Mouse (Mus musculus) NIH3T3 (cell line): ENCODE data around the gene Ehf.

ENCODE experiments used
- DNase-seq: peaks from one replicate; pipeline ENCODE4 v3.0.0-alpha.2; 2012; ENCODE audit warnings: low read depth

The Ehf gene

DNA sequence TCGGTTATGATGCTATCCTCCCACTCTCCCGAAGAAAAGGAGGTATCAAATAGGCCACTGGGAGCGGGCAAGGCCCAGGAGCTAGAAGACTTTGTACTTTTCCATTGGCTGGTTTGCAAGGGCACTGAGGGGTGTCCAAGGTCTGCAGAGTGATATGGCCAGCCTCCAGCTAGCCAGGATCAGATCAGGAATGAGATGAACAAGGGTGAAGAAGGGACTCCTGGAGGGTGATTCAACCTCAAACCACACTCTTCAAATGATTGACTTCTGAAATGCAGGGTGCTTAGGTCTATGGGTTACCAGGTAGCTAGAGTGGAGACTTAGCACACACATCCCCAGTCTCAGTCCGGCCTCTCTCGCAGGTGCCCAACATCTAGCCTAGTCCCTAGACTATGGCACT lies 9.3 kb downstream of the Ehf start:
- DNase-seq, result no peak

DNA sequence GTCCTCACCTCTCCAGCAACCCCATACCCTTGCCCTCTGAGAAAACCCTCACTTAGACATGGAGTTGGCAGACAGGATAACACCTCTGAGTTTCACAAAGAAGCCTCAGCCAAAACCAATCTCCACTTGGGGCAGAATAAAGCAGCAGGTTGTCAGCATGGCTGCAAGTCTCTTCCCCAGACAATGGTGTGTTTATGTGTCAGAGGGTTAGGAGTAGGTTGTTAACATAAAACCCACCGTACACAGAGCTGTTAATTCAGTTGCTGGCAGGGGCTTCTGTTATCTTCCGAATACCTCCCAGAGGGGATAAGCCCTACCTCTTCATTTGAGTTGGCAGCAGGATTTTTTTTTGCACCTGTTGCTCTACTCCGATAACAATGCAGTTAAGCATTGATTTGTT lies 9.9 kb downstream of the Ehf start:
- no peak for DNase-seq

DNA sequence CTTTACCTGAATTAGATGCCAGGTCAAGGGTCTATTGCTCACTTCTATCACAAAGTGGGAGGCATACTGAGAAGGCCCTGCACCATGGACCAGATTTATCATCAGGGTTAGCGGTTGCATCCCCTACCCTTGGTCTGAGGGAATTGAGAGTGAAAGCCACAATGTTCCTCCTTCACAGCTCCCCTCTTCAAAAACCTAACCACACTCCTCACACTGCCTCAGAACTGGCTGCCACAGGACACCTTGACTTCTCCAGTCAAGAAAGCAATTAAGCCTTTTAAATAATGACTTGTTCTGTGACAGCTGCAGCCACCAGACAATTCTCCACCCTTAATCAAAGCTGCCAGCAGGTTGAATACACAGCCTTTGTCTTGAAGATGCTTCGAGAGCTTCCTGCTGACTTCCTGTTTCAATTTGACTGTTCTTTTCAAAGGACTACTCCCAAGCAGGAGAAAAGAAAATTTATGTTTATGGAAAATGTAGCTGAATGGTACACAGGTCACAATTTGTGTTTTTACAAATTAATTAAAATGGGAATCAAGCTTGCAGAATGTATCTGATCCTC lies 12.3 kb downstream of the Ehf start:
- DNase-seq, result no peak

DNA sequence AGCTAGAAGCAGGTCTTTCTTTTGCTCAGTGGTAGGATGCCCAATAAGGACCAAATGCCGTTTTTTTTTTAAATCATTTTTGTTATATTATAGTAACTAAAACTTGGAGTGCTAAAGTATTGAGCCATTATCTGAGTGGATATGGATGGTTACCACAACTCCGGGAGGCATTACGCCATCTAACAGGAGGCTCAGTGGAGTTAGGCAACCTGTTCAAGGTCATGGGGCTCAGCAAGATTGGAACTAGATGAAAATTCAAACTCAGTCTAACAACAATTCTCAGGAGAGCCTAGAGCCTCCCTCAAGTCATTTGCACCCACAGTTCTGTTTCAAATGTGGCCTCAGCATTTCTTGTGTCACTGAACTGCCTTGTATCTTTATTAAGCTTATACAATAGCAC lies 12.9 kb downstream of the Ehf start:
- no peak for DNase-seq

DNA sequence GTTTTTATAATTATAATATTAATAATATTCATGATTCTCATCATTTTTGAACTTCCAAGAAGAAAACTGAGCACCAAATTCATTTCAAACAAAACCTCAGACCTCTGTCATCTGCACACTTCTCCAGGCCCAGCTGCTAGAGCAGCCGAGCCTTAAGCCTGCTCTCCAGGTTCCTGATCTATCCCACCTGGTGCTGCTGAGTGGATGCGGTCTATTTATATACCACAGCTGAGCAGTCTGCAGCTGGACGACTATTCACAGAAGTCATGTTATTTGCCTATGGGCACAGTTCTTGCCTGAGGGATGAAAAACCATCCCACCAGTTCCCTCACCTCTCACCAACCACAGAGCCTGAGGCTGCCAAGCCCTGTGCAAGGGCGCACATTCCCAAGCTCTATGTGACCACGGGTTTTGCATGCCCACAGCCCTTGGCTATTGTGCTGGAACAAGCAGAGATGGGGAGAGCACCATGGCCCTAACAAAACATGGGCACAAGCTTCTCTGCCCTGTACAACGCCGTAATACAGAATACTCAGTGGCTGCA lies 13.6 kb downstream of the Ehf start:
- DNase-seq, result no peak

DNA sequence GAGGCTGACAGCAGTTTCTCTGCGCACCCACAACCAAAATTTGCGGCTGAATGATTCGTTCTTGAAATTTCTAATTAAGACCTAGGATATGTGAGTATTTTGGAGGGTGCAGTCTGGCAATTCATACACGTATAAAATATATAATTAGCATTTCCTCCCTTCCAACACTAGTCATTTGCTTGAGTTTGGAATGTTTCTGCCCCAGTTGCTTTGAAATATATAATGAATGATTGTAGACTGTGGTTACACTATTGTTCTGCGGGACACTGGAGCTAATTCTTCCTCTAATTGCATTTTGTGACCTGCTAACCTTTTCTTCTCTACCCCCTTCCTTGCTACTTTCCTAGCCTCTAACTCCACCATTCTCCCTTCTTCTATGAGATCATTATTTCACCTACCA lies 15.4 kb downstream of the Ehf start:
- no peak for DNase-seq

DNA sequence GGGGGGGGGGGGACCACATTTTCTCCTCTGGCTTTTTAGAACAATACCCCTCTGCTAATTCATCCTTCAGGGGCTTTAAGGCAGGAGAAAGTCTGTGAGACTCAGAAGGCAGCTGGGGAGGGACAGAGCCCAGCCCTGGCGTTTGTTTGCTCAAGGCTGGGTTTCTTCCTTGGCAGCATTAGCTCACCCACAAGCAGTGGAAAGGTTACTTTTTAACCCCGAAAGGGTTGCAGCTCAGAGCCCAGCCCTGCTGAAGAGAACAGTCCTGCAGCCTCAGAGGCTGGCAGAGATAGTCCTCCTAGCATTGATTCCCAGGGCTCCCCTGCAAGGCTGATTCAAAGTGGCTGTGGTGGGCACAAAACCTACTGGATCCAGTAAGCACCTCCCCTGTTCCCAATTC lies 17.5 kb downstream of the Ehf start:
- DNase-seq, result no peak

DNA sequence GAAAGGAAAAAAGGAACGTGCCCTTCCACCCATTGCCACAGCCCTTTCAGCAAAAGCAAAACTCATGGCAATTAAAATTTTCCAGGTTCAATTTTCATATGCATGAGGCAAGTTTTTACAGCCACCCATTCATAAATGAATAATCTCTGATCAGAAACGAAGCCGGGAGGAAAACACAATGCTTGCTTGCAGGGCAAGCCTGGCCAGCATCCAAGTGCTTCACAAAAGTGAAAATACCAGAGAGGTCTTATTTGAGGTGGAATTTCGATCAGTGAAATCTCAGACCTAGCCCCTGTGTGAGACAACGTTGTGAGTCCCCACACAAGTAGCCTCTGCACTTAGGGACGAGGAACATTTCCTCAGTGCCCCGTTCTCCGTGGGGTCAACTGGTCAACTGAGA lies 19.3 kb downstream of the Ehf start:
- DNase-seq, result peak; percentile 3

DNA sequence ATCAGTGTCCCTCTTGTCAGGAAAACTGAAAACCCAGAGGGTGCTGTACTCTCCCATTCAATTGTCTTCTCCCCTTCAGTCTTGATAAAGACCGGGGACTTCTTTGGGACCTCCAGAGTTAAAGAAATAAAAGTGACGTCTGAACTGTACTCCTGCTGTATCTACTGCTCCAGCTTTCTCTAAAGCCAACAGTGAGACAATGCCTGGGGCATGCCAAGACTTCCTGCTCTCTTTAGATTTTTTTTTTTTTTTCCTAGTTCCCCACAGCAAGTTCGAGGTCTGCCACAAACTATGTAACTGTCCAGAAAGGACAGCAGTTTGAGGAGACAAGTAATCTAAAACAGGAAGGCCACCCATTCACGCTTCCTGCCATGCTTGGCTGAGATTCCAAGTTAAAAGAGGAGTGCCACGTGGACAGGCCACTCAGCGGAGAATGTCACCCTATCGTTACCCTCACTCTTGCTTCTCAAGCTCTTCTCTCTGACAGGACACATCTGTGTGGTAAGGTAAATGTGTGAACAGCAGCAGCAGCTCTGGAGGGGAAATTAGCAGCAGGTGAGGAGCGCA lies 20.8 kb downstream of the Ehf start:
- DNase-seq, result no peak

DNA sequence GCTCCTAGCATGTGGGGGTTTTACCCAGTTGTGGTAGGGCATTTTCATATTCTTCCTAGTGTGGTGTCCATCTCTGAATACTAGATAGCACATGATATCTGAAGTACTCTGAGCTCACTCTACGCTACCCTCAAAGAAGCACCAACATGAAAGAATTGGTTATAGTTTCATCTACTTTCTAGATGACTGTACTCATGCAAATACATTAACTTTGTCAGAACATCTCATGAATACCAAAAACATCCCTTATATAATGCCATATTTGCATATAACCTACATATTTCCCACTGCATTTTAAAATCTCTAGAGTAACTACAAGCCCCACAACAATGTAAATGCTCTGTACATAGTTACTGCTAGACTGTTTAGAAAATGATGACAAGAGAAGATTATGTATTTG lies 23.2 kb downstream of the Ehf start:
- DNase-seq, result no peak

DNA sequence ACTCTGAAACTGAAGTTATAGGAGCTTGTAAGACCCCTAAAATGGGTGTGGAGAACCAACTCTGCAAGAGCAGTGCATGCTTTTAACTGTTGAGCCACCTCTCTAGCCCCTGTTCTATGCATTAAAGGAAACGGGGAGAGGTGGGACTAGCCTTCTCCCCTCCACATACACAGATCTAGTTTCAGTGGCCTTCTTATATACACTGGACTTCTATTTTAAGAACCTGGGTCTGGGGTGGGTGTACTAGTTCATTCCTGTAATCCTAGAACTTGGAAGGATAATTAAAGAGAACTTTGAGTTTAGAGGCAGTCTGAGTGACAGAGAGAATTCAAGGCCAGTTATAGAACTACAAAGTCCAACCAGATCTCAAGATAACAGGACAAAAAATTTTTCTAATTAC lies 24.6 kb downstream of the Ehf start:
- DNase-seq, result no peak

DNA sequence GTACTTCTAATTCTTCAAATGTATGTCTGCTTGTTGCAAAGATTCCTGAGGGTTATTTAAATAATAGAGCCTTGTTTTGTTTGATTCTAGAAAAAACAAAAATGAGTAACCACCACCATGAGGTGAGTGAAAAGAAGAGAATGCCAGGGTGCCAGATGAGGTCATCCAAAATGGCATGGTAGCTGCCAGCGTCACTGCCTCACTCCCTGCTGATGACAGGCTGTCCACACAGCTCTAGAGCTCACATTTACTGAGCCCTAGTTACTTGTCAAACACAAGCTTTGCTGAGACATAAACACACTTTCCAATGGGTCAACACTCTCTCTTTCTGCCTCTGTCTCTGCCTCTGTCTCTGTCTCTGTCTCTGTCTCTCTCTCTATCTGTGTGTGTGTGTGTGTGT lies 25.3 kb downstream of the Ehf start:
- no peak for DNase-seq

DNA sequence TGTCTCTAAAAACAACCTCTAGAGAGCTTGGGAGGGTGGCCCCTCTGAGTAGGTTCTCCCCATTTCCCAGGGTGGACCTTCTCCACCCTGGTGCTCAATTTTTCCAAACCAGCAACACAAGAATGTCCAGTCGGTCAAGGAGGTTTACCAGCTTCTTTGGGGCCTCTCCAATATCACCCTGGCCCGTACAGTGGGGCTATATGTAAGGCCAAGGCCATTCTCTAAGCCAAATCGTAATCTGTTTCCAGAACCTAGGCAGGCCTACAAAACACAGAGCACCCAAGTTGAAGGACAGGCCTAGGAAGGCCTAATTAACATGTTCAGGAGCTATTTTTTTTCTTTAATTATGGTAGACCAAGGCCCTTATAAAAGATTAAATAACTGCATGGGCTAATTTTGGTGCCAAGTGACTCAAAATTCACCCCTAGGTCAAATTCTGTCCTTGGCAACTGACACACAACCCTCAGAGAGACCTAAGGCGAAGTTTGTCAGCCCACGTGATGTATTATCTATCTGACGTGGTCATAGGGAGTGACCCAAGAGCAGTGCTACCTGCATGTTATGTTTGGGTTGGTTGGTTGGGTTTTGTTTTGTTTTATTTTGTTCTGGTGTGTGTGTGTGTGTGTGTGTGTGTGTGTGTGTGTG lies 27.6 kb downstream of the Ehf start:
- no peak for DNase-seq

DNA sequence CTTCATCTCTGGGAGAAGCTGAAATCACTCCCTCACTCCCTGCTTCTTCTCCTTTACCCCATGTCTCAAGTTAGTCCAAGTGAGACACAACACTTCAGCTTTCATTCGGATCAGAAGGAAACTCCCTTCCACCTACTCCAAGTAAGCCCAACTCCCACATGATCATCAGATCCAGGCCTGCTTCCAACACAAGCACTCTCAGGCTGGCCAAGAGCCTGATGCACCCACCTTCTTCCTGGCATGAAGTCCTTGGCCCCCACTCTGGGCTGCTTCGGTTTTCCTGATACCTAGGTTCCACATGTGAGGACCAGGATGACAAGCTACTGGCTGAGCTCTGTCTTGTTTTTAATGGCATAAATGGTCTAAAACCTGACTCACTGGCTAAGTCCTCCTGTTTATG lies 28.3 kb downstream of the Ehf start:
- no peak for DNase-seq

DNA sequence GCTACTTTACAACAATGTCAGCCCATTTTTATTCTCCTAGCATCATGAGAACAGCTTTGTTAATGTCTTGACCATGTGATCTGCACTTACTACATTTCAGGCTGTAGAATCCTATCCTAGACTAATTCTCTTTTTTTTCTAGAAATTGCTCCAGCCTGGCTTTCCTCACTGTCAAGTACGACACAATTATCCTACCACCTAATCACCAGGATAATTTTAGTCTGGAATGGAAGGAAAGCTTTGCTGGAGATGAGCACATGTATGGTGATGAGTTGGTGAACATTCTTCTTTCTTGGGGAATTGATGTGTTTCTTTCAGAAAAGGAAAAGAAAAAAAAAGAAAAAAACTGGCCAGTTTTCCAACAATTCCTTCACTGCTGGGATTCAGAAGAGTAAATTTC lies 28.8 kb downstream of the Ehf start:
- DNase-seq, result no peak

DNA sequence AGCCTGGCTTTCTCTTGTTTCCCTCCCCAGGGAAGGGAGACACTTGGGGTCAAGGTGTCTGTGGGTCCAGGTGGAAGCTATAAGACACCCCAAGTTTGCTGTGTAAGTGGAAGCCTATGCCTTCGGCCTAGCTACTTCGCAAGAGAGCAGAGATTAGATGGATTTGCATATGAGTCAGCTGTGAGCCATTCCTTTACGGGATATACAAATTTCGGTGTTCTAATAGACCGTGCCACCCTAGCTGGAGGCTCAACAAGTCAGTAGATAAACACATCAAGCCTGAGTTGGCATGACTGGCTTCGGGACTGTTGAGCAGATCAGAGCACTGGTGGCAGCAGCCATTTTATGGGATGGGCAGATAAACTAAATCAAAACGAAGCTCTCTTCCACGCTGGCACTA lies 31.6 kb downstream of the Ehf start:
- peak; percentile 2 for DNase-seq

DNA sequence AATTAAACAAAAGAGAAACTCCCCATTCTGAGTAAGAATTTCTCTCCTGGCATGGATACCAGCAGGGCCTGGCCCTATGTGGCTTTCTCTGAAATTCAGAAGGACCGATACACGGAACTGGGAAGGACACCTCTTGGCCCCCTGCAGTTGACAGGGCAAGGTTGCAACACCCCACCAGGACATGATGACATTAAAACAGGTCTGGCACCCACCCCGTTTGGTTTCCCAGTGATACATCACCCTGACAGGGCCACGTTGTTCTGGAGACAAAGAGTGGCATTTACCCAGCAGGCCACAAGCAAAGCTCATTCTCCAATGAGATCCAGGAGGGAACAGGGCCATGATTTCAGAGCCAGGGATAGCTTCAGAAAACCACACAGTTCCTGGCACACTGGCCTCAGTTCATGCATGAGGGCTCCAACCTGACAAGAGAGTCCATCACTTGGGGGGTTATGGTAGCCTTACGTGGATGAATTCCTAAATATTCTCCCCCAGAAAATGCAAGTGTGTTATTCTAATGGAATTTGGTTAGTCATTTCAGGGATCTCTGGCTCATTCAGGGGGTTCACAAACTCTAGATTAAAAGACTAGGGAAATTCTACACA lies 32.4 kb downstream of the Ehf start:
- DNase-seq, result no peak

DNA sequence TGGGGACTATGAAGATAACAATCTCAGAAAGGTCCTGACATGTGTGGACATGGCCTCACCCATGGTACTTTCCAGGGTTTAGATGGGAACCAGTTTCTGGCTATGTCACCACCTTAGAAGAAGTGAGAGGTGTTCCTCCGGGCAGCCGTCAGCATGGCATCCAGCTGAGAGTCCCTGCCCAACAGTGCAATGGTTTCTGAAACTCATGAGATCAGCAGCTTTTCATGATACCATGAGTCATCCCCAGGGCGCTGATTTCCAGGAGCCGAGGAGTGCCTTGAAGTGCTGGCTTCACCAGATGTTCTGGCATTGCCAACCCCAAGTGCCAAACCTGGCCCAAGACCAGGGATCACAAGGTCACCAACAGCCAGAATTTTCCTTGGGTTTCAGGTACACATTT lies 64.0 kb downstream of the Ehf start:
- peak; percentile 3 for DNase-seq

DNA sequence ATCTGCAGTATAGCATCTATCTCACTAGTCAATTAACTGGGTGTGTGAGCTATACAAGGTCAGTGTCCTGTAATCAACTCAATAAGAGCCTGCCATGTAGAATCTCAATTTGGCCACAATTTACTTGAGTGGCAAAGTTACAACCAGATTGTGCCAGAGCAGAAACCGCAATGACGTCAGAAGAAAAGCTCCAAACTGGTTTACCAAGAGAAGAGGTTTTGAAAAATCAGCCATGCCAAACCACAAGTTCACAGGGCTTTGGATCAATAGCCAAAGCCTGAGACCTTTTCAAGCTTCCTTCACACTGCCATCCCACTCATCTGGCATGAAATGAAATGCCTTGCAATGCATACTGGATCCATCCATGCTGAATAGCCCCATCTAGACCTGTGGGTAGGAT lies 76.3 kb downstream of the Ehf start:
- DNase-seq, result peak; percentile 9

DNA sequence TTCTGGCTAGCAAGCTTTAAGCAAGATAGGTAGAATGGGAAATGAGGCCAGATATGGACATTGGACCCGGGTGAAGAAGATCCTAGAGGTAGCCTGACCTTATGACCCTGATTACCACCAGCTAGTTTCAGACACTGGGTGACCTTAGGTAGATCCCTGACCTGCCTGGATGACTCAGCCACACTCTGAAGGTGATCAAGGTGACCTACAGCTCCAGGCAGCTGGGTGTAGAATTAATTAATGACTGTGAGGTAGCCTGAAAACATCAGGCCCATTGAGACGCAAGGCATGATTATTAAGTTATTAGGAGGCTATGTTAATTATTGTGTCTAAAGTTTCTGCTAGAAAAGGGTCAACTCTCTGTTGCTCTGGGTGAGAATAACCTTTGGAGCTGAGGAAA lies 82.2 kb downstream of the Ehf start:
- DNase-seq, result no peak

DNA sequence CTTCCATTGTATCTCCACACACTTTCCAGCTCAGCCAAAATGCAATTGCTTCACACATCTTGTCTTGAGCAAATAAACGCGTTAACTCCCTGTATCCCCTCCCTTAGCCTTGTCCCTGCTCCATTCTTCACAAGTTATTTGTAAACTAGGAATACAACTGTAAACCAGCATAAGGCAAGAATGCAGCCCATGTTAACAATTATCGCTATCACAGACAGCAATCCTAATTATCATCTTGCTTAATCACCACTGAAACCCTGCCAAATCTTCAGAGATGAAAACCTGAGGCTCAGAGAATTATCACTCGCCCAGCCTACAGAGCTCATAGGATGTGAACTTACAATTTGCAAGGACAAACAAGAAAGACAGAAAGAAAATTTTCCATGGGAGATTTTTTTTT lies 84.8 kb downstream of the Ehf start:
- DNase-seq, result no peak

DNA sequence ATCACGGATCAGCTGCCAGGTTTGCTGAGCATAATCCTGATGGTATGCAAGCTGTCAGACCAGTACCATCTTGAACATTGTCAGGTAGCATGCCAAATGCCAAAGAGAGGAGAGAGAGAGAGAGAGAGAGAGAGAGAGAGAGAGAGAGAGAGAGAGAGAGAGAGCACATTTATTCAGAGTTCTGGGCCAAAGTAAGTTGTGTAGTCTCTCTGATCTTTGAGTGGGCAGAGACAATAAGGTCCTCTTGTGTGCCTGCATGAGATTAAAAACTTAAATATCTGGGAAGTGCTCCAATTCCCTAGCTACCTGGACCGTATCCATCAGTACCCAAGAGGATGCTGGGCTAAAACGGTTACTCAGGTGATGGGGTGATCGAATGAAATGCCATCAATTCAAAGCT lies 87.3 kb downstream of the Ehf start:
- DNase-seq, result no peak

DNA sequence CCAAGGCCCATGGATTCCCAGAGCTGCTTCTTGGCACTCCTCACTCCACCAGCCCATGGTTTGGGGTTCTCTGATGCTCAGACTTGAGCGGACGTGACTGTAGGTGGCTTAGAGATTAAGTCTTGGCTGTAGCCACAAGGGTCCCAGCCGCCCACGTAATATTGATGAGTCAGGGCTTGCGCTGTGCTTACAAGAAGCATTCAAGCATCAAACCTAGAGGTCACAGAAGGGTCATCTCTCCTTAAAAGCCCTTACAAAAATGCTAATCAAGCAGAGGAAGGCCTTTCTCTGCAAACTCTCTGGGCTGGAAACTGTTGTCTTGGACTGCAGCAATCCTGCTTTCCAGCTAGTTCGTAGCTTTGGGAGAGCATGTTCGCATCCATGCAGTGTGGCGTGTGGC lies 88.2 kb downstream of the Ehf start:
- DNase-seq, result no peak

DNA sequence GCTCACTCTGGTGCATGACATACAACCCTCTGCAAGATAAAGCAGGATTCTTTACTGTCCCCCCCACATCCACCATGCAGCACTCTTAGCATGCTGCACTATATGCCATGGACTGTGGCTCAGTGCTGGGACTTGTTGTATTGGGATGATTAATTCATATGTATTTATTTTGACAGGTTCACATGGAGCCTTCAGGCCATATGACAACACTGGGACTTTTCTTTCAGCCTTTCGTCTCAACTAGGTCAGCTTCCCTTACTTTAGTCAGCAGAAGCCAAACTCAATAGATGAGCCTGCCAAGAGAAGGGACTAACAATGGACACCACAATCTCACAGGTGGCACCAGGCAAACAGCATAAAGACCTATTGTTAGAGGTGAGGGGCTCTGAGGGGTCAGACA lies 89.5 kb downstream of the Ehf start:
- no peak for DNase-seq
